Mouse (Mus musculus): ENCODE data around the gene Kxd1. TPM values are rescaled to one million over a fixed set of nuclear protein-coding genes. Genes with fewer than 3 reads are reported as not detected.

Gene Kxd1
- total RNA-seq, 2 experiments from 2014 or later: 67.7 to 74.7 TPM

GRCm38 (mm10) chr8:70477269-70477982 is 50.3 kb downstream of the Kxd1 start:
- intact Hi-C loops (cut with DNase I): no loop called here
- DNase-seq: no peak

- intact Hi-C loops (cut with DNase I): loop anchor here (1.0 kb wide), 1 partner anchor 18 kb away; no protein-coding TSS in a partner anchor
Observed at GRCm38 (mm10) chr8:70476333-70477268, 51.2 kb downstream of the Kxd1 start, which contains the start of gene Klhl26. Gene Klhl26 (minus strand): TSS chr8:70476968.

GRCm38 (mm10) chr8:70471856-70472255 is 55.9 kb downstream of the Kxd1 start:
- no peak for DNase-seq
- intact Hi-C loops (cut with DNase I): no loop called here

More at GRCm38 (mm10) chr8:70476333-70477268, 51.2 kb downstream of the Kxd1 start, which contains the start of gene Klhl26:
- peak; percentile 94 to 97 for DNase-seq

- intact Hi-C loops (cut with DNase I): no loop called here
- no peak for DNase-seq
Observed at GRCm38 (mm10) chr8:70469938-70470337, 57.8 kb downstream of the Kxd1 start.

- DNase-seq: no peak
- intact Hi-C loops (cut with DNase I): no loop called here
Observed at GRCm38 (mm10) chr8:70469295-70469916, 58.4 kb downstream of the Kxd1 start.

GRCm38 (mm10) chr8:70468733-70469132 is 59.0 kb downstream of the Kxd1 start:
- no peak for DNase-seq
- intact Hi-C loops (cut with DNase I): no loop called here

GRCm38 (mm10) chr8:70467907-70468306 is 59.8 kb downstream of the Kxd1 start:
- no peak for DNase-seq
- intact Hi-C loops (cut with DNase I): no loop called here

- no peak for DNase-seq
- intact Hi-C loops (cut with DNase I): no loop called here
Observed at GRCm38 (mm10) chr8:70467229-70467725, 60.5 kb downstream of the Kxd1 start.

- intact Hi-C loops (cut with DNase I): no loop called here
- peak; percentile 70 to 75 for DNase-seq
Observed at GRCm38 (mm10) chr8:70466771-70467170, 61.0 kb downstream of the Kxd1 start.

GRCm38 (mm10) chr8:70466305-70466704 is 61.5 kb downstream of the Kxd1 start:
- DNase-seq: no peak
- intact Hi-C loops (cut with DNase I): no loop called here

- no peak for DNase-seq
- intact Hi-C loops (cut with DNase I): no loop called here
Observed at GRCm38 (mm10) chr8:70465701-70466100, 62.1 kb downstream of the Kxd1 start.

GRCm38 (mm10) chr8:70464162-70464561 is 63.6 kb downstream of the Kxd1 start:
- intact Hi-C loops (cut with DNase I): no loop called here
- DNase-seq: no peak

- DNase-seq: peak; percentile 43 to 58
- intact Hi-C loops (cut with DNase I): no loop called here
Observed at GRCm38 (mm10) chr8:70463306-70463705, 64.5 kb downstream of the Kxd1 start.

GRCm38 (mm10) chr8:70462516-70462813 is 65.3 kb downstream of the Kxd1 start:
- no peak for DNase-seq
- intact Hi-C loops (cut with DNase I): no loop called here

- peak; percentile 48 to 52 for DNase-seq
- intact Hi-C loops (cut with DNase I): no loop called here
Observed at GRCm38 (mm10) chr8:70461765-70462515, 65.8 kb downstream of the Kxd1 start.

- DNase-seq: no peak
- intact Hi-C loops (cut with DNase I): no loop called here
Observed at GRCm38 (mm10) chr8:70460606-70461005, 67.2 kb downstream of the Kxd1 start.

GRCm38 (mm10) chr8:70460199-70460598 is 67.6 kb downstream of the Kxd1 start:
- intact Hi-C loops (cut with DNase I): no loop called here
- DNase-seq: no peak

GRCm38 (mm10) chr8:70459636-70460035 is 68.1 kb downstream of the Kxd1 start:
- intact Hi-C loops (cut with DNase I): no loop called here
- DNase-seq: no peak

- DNase-seq: no peak
- intact Hi-C loops (cut with DNase I): loop anchor here (1.0 kb wide), 1 partner anchor 18 kb away; the partner anchor contains the start of gene Klhl26
Observed at GRCm38 (mm10) chr8:70458462-70458861, 69.3 kb downstream of the Kxd1 start.
